Mouse (Mus musculus): ENCODE measurements around the gene 1700018B08Rik. TPM values are rescaled to one million over a fixed set of nuclear protein-coding genes. Genes with fewer than 3 reads are reported as not detected.

1700018B08Rik gene
- polyA plus RNA-seq, 1 experiment from 2014 or later, result not detected

GRCm38 (mm10) chr8:121542901-121543300 is 1.2 kb downstream of the 1700018B08Rik start:
- Histone ChIP-seq H3K27ac (no peak overlapping the region), H3K4me1 (replicated peaks) (no peaks in the 10 kb centered on the region), H3K4me3 (no peak overlapping the region), H3K36me3 (no peaks in the 10 kb centered on the region), H3K9me3 (replicated peaks) (no peaks in the 10 kb centered on the region), H3K27me3 (peaks cover 43% of the 10 kb centered on the region), H3K4me2 (no peak overlapping the region), H3K9ac (no peak overlapping the region)
- ATAC-seq (replicated peaks; ENCODE audit: insufficient number of reproducible peaks, insufficient read depth, low FRiP score, low read depth), result no peak
- WGBS, result 64% methylated on average over 13 of the region's 13 CpGs

- WGBS, result 63% methylated on average over 19 of the region's 19 CpGs
- H3K9me3 ChIP-seq (replicated peaks), result no peaks in the 10 kb centered on the region
- H3K4me1 ChIP-seq (replicated peaks), result no peaks in the 10 kb centered on the region
- H3K36me3 ChIP-seq, result no peaks in the 10 kb centered on the region
- no peak overlapping the region for H3K9ac ChIP-seq
- peaks cover 43% of the 10 kb centered on the region for H3K27me3 ChIP-seq
- ATAC-seq (replicated peaks; ENCODE audit: insufficient number of reproducible peaks, insufficient read depth, low FRiP score, low read depth), result no peak
- H3K27ac ChIP-seq, result no peak overlapping the region
- H3K4me3 ChIP-seq, result no peak overlapping the region
- no peak overlapping the region for H3K4me2 ChIP-seq
Observed at GRCm38 (mm10) chr8:121541862-121542261, 2.3 kb downstream of the 1700018B08Rik start.

GRCm38 (mm10) chr8:121532381-121532780 is 11.7 kb downstream of the 1700018B08Rik start:
- peaks cover 5% of the 10 kb centered on the region; the same call in 1 of the 2 replicates for H3K4me1 ChIP-seq (replicated peaks)
- H3K9me3 ChIP-seq (replicated peaks), result no peaks in the 10 kb centered on the region
- peaks cover 6% of the 10 kb centered on the region for H3K27me3 ChIP-seq
- WGBS, result 52% methylated on average over 5 of the region's 5 CpGs
- no peak overlapping the region for H3K9ac ChIP-seq
- H3K36me3 ChIP-seq, result no peaks in the 10 kb centered on the region
- H3K27ac ChIP-seq, result no peak overlapping the region
- ATAC-seq (replicated peaks; ENCODE audit: insufficient number of reproducible peaks, insufficient read depth, low FRiP score, low read depth), result no peak
- no peak overlapping the region for H3K4me3 ChIP-seq
- H3K4me2 ChIP-seq, result no peak overlapping the region

- Histone ChIP-seq H3K9me3 (replicated peaks) (no peaks in the 10 kb centered on the region), H3K27ac (no peak overlapping the region), H3K4me1 (replicated peaks) (peaks cover 11% of the 10 kb centered on the region), H3K36me3 (no peaks in the 10 kb centered on the region), H3K9ac (no peak overlapping the region), H3K4me3 (no peak overlapping the region), H3K4me2 (no peak overlapping the region), H3K27me3 (peaks cover 10% of the 10 kb centered on the region)
- WGBS, result 71% methylated on average over 10 of the region's 10 CpGs
- no peak for ATAC-seq (replicated peaks; ENCODE audit: insufficient number of reproducible peaks, insufficient read depth, low FRiP score, low read depth)
Observed at GRCm38 (mm10) chr8:121530639-121531038, 13.5 kb downstream of the 1700018B08Rik start.

GRCm38 (mm10) chr8:121528790-121529189 is 15.3 kb downstream of the 1700018B08Rik start:
- Histone ChIP-seq H3K27ac (no peak overlapping the region), H3K9me3 (replicated peaks) (no peaks in the 10 kb centered on the region), H3K4me3 (no peak overlapping the region), H3K4me2 (no peak overlapping the region), H3K9ac (no peak overlapping the region), H3K27me3 (peaks cover 16% of the 10 kb centered on the region), H3K36me3 (no peaks in the 10 kb centered on the region), H3K4me1 (replicated peaks) (peaks cover 11% of the 10 kb centered on the region)
- ATAC-seq (replicated peaks; ENCODE audit: insufficient number of reproducible peaks, insufficient read depth, low FRiP score, low read depth), result no peak
- WGBS, result 71% methylated on average over 15 of the region's 15 CpGs

- peaks cover 16% of the 10 kb centered on the region for H3K27me3 ChIP-seq
- WGBS, result 84% methylated on average over 9 of the region's 9 CpGs
- H3K27ac ChIP-seq, result no peak overlapping the region
- no peaks in the 10 kb centered on the region for H3K9me3 ChIP-seq (replicated peaks)
- no peak overlapping the region for H3K9ac ChIP-seq
- H3K4me3 ChIP-seq, result no peak overlapping the region
- H3K4me1 ChIP-seq (replicated peaks), result peaks cover 11% of the 10 kb centered on the region
- no peaks in the 10 kb centered on the region for H3K36me3 ChIP-seq
- H3K4me2 ChIP-seq, result no peak overlapping the region
- ATAC-seq (replicated peaks; ENCODE audit: insufficient number of reproducible peaks, insufficient read depth, low FRiP score, low read depth), result no peak
Observed at GRCm38 (mm10) chr8:121527751-121528150, 16.4 kb downstream of the 1700018B08Rik start.

GRCm38 (mm10) chr8:121526811-121527550 is 17.1 kb downstream of the 1700018B08Rik start:
- H3K27ac ChIP-seq, result peak overlapping the region; percentile 25; the same call in 1 of the 2 replicates

GRCm38 (mm10) chr8:121525111-121525818 is 18.9 kb downstream of the 1700018B08Rik start:
- 57% methylated on average over 18 of the region's 18 CpGs for WGBS
- H3K9me3 ChIP-seq (replicated peaks), result no peaks in the 10 kb centered on the region
- no peak overlapping the region for H3K4me3 ChIP-seq
- no peak overlapping the region for H3K27ac ChIP-seq
- peaks cover 11% of the 10 kb centered on the region for H3K4me1 ChIP-seq (replicated peaks)
- H3K9ac ChIP-seq, result no peak overlapping the region
- ATAC-seq (replicated peaks; ENCODE audit: insufficient number of reproducible peaks, insufficient read depth, low FRiP score, low read depth), result no peak
- peaks cover 9% of the 10 kb centered on the region for H3K27me3 ChIP-seq
- no peak overlapping the region for H3K4me2 ChIP-seq
- no peaks in the 10 kb centered on the region for H3K36me3 ChIP-seq

More at GRCm38 (mm10) chr8:121526811-121527550, 17.1 kb downstream of the 1700018B08Rik start:
- Histone ChIP-seq H3K27me3 (peaks cover 16% of the 10 kb centered on the region), H3K4me2 (no peak overlapping the region), H3K36me3 (no peaks in the 10 kb centered on the region), H3K9me3 (replicated peaks) (no peaks in the 10 kb centered on the region), H3K4me3 (no peak overlapping the region), H3K9ac (no peak overlapping the region), H3K4me1 (replicated peaks) (peaks cover 11% of the 10 kb centered on the region)
- ATAC-seq (replicated peaks; ENCODE audit: insufficient number of reproducible peaks, insufficient read depth, low FRiP score, low read depth), result no peak; the same call in 1 of the 2 replicates
- 40% methylated on average over 6 of the region's 6 CpGs for WGBS

- Histone ChIP-seq H3K36me3 (no peaks in the 10 kb centered on the region), H3K9ac (no peak overlapping the region), H3K4me1 (replicated peaks) (no peaks in the 10 kb centered on the region), H3K4me2 (no peak overlapping the region), H3K27ac (no peak overlapping the region), H3K4me3 (no peak overlapping the region), H3K27me3 (peaks cover 46% of the 10 kb centered on the region), H3K9me3 (replicated peaks) (no peaks in the 10 kb centered on the region)
- ATAC-seq (replicated peaks; ENCODE audit: insufficient number of reproducible peaks, insufficient read depth, low FRiP score, low read depth), result 0 out of 2 replicates have a peak, but pooled peaks have one; percentile 14
- 8% methylated on average over 12 of the region's 12 CpGs for WGBS
Observed at GRCm38 (mm10) chr8:121513429-121513828, 30.7 kb downstream of the 1700018B08Rik start.

- ATAC-seq (replicated peaks; ENCODE audit: insufficient number of reproducible peaks, insufficient read depth, low FRiP score, low read depth), result no peak
- Histone ChIP-seq H3K9me3 (replicated peaks) (no peaks in the 10 kb centered on the region), H3K27ac (no peak overlapping the region), H3K4me2 (no peak overlapping the region), H3K9ac (no peak overlapping the region), H3K27me3 (peaks cover 46% of the 10 kb centered on the region), H3K36me3 (no peaks in the 10 kb centered on the region), H3K4me3 (no peak overlapping the region), H3K4me1 (replicated peaks) (no peaks in the 10 kb centered on the region)
- WGBS, result 59% methylated on average over 9 of the region's 9 CpGs
Observed at GRCm38 (mm10) chr8:121511751-121512150, 32.4 kb downstream of the 1700018B08Rik start.

- Histone ChIP-seq H3K27ac (no peak overlapping the region), H3K9ac (no peak overlapping the region), H3K4me2 (no peak overlapping the region), H3K36me3 (no peaks in the 10 kb centered on the region), H3K4me3 (no peak overlapping the region), H3K4me1 (replicated peaks) (no peaks in the 10 kb centered on the region), H3K27me3 (peaks cover 15% of the 10 kb centered on the region; the same call in 1 of the 2 replicates), H3K9me3 (replicated peaks) (no peaks in the 10 kb centered on the region)
- WGBS, result 82% methylated on average over 6 of the region's 6 CpGs
- no peak for ATAC-seq (replicated peaks; ENCODE audit: insufficient number of reproducible peaks, insufficient read depth, low FRiP score, low read depth)
Observed at GRCm38 (mm10) chr8:121497621-121498020, 46.5 kb downstream of the 1700018B08Rik start.
